In genomic region chr7:46834994-46835610, GRCm38 (mm10) we compare ENCODE assay signal across 15 mouse cellular contexts. TPM values are rescaled to one million over a fixed set of nuclear protein-coding genes. Genes with fewer than 3 reads are reported as not detected.
DNase-seq lines count a peak whose midpoint lies in the region; ATAC-seq and TF ChIP-seq lines count a peak whose summit lies in the region.
"Had no signal": no experiment of that assay in that cellular context is flagged by ENCODE, and none has a peak within 500 bp of the region (broad histone marks: within the 10 kb centered on the region; RNA-seq: fewer than 3 reads in every experiment).

No protein-coding gene starts in this region.

- peak; percentile 23 to 25 for DNase-seq in cerebellum, postnatal 10 days
- no peak for DNase-seq in cerebellum, postnatal 25 days
- DNase-seq in kidney, adult 18-20 months: no peak
- peak; percentile 47 for DNase-seq in brain, embryonic 14.5 days (ENCODE audit: low read depth)
- no peak for DNase-seq in spleen, adult 18-20 months
- DNase-seq in liver, postnatal 0 days: no peak
- DNase-seq: cerebellum, adult 2 months; gastrocnemius, postnatal 14 days; liver had no signal

- H3K4me2 ChIP-seq in kidney, embryonic 15.5 days: no peak overlapping the region
- H3K4me2 ChIP-seq in intestine, postnatal 0 days (replicated peaks; ENCODE audit: low read depth): no peak overlapping the region
- no peak overlapping the region for H3K4me2 ChIP-seq in liver, postnatal 0 days (ENCODE audit: low read depth, low read length)
- H3K4me2 ChIP-seq: heart, embryonic 15.5 days had no signal

- TF ChIP-seq CTCF in brain, embryonic 14.5 days (IDR thresholded peaks at IDR 0.05; ENCODE audit: borderline replicate concordance, extremely low read depth, insufficient read depth, insufficient read length): no peak
- TF ChIP-seq CTCF in intestine, postnatal 0 days (IDR thresholded peaks at IDR 0.05; ENCODE audit: low read depth): no peak
- TF ChIP-seq CTCF in liver, postnatal 0 days (IDR thresholded peaks at IDR 0.05; ENCODE audit: low read depth): no peak

- no peaks in the 10 kb centered on the region for H3K27me3 ChIP-seq in kidney, embryonic 15.5 days
- no peaks in the 10 kb centered on the region for H3K27me3 ChIP-seq in intestine, postnatal 0 days (replicated peaks; ENCODE audit: control insufficient read depth, insufficient read depth, low read length)
- no peaks in the 10 kb centered on the region for H3K27me3 ChIP-seq in liver, postnatal 0 days (ENCODE audit: insufficient read depth, low read length)
- H3K27me3 ChIP-seq: heart, embryonic 15.5 days had no signal

- no peak overlapping the region for H3K9ac ChIP-seq in kidney, embryonic 15.5 days
- H3K9ac ChIP-seq in intestine, postnatal 0 days (ENCODE audit: low read depth, low read length): no peak overlapping the region
- H3K9ac ChIP-seq in liver, postnatal 0 days (replicated peaks): no peak overlapping the region
- H3K9ac ChIP-seq: heart, embryonic 15.5 days had no signal

- H3K36me3 ChIP-seq in kidney, embryonic 15.5 days: no peaks in the 10 kb centered on the region
- no peaks in the 10 kb centered on the region for H3K36me3 ChIP-seq in intestine, postnatal 0 days (ENCODE audit: control insufficient read depth, insufficient read depth)
- no peaks in the 10 kb centered on the region for H3K36me3 ChIP-seq in liver, postnatal 0 days (replicated peaks; ENCODE audit: insufficient read depth, low read length)
- H3K36me3 ChIP-seq: heart, embryonic 15.5 days had no signal

- H3K9me3 ChIP-seq in kidney, embryonic 15.5 days (replicated peaks): no peaks in the 10 kb centered on the region
- H3K9me3 ChIP-seq in intestine, postnatal 0 days (ENCODE audit: control insufficient read depth): no peaks in the 10 kb centered on the region
- no peaks in the 10 kb centered on the region for H3K9me3 ChIP-seq in liver, postnatal 0 days (ENCODE audit: low read length)
- H3K9me3 ChIP-seq: heart, embryonic 15.5 days had no signal

- whole genome bisulfite sequencing in kidney, embryonic 15.5 days: 42% methylated on average over 12 of the region's 14 CpGs
- 63% methylated on average over 14 of the region's 14 CpGs for WGBS in intestine, postnatal 0 days
- 77% methylated on average over 13 of the region's 14 CpGs for WGBS in liver, postnatal 0 days (ENCODE audit: insufficient replicate concordance)

- H3K27ac ChIP-seq in kidney, embryonic 15.5 days: 0 out of 2 replicates have a peak overlapping the region, but pooled peaks have one; percentile 2
- peak overlapping the region; percentile 46 for H3K27ac ChIP-seq in intestine, postnatal 0 days (ENCODE audit: low read depth, low read length)
- H3K27ac ChIP-seq in liver, postnatal 0 days (ENCODE audit: low read depth): no peak overlapping the region
- H3K27ac ChIP-seq: heart, embryonic 15.5 days had no signal

- ATAC-seq in kidney, embryonic 15.5 days (replicated peaks; ENCODE audit: low FRiP score): no peak
- ATAC-seq in intestine, postnatal 0 days: no peak
- no peak for ATAC-seq in liver, postnatal 0 days
- ATAC-seq: lung, postnatal 0 days had no signal

- no peak for TF ChIP-seq POLR2A in brain, embryonic 14.5 days (IDR thresholded peaks at IDR 0.05; ENCODE audit: borderline replicate concordance, extremely low read depth, insufficient read depth, insufficient read length, poor library complexity, severe bottlenecking)

- TF ChIP-seq EP300 in liver, postnatal 0 days (IDR thresholded peaks at IDR 0.05; ENCODE audit: low read depth): no peak

- no peak overlapping the region for H3K4me3 ChIP-seq in kidney, embryonic 15.5 days (replicated peaks)
- no peak overlapping the region for H3K4me3 ChIP-seq in intestine, postnatal 0 days (ENCODE audit: low read depth, low read length)
- H3K4me3 ChIP-seq in liver, postnatal 0 days (ENCODE audit: low read depth, low read length): no peak overlapping the region
- H3K4me3 ChIP-seq: erythroblast, embryonic 14.5 days; heart, embryonic 15.5 days had no signal

- peaks cover 52% of the 10 kb centered on the region for H3K4me1 ChIP-seq in kidney, embryonic 15.5 days
- H3K4me1 ChIP-seq in intestine, postnatal 0 days (replicated peaks; ENCODE audit: control insufficient read depth, insufficient read depth, low read length): peaks cover 14% of the 10 kb centered on the region; the same call in 1 of the 2 replicates
- peaks cover 62% of the 10 kb centered on the region for H3K4me1 ChIP-seq in liver, postnatal 0 days (ENCODE audit: insufficient read depth)

RNA-seq across cellular contexts. Expression of gene Ldha, which starts 6.2 kb away (rescaled TPM):
- polyA plus RNA-seq in kidney, embryonic 15.5 days (2015; fragmentation: Nextera tagmentation; extraction: Ambion mirVana): 1,596 and 1,620 TPM in 2 replicates
- 286 and 288 TPM in 2 replicates for polyA plus RNA-seq in brain, embryonic 14.5 days (2012; rRNA removed)
- polyA plus RNA-seq in intestine, postnatal 0 days (2015; fragmentation: Nextera tagmentation; extraction: Ambion mirVana): 1,258 and 1,338 TPM in 2 replicates
- polyA plus RNA-seq in liver, postnatal 0 days (2015; fragmentation: Nextera tagmentation; extraction: Ambion mirVana): 1,729 and 1,988 TPM in 2 replicates

RNA-seq across cellular contexts. Expression of gene Ldhc, which starts 25.9 kb away (rescaled TPM):
- polyA plus RNA-seq in kidney, embryonic 15.5 days (2015; fragmentation: Nextera tagmentation; extraction: Ambion mirVana): 0.12 TPM in 1 of 2 replicates, not detected in the other
- 0.16 and 0.20 TPM in 2 replicates for polyA plus RNA-seq in brain, embryonic 14.5 days (2012; rRNA removed)
- polyA plus RNA-seq in intestine, postnatal 0 days (2015; fragmentation: Nextera tagmentation; extraction: Ambion mirVana): not detected in 2 replicates
- 0.07 and 0.23 TPM in 2 replicates for polyA plus RNA-seq in liver, postnatal 0 days (2015; fragmentation: Nextera tagmentation; extraction: Ambion mirVana)
- polyA plus RNA-seq: cerebellum, adult 2 months; heart, embryonic 15.5 days; spleen, adult 2 months had no signal

RNA-seq across cellular contexts. Expression of gene Gtf2h1, which starts 39.2 kb away (rescaled TPM):
- polyA plus RNA-seq in kidney, embryonic 15.5 days (2015; fragmentation: Nextera tagmentation; extraction: Ambion mirVana): 42.3 and 43.8 TPM in 2 replicates
- polyA plus RNA-seq in brain, embryonic 14.5 days (2012; rRNA removed): 28.7 and 29.0 TPM in 2 replicates
- 51.3 and 52.7 TPM in 2 replicates for polyA plus RNA-seq in intestine, postnatal 0 days (2015; fragmentation: Nextera tagmentation; extraction: Ambion mirVana)
- 18.8 TPM in 2 replicates for polyA plus RNA-seq in liver, postnatal 0 days (2015; fragmentation: Nextera tagmentation; extraction: Ambion mirVana)

RNA-seq across cellular contexts. Expression of gene Hps5, which starts 39.2 kb away (rescaled TPM):
- 27.7 and 31.5 TPM in 2 replicates for polyA plus RNA-seq in kidney, embryonic 15.5 days (2015; fragmentation: Nextera tagmentation; extraction: Ambion mirVana)
- 22.6 and 24.6 TPM in 2 replicates for polyA plus RNA-seq in brain, embryonic 14.5 days (2012; rRNA removed)
- polyA plus RNA-seq in intestine, postnatal 0 days (2015; fragmentation: Nextera tagmentation; extraction: Ambion mirVana): 13.9 and 14.7 TPM in 2 replicates
- 3.3 and 3.6 TPM in 2 replicates for polyA plus RNA-seq in liver, postnatal 0 days (2015; fragmentation: Nextera tagmentation; extraction: Ambion mirVana)

Comparison
In these comparisons a context has a peak if more than half of its experiments do, and no peak if none do; other contexts are left out.
1. DNase-seq: peak in cerebellum, postnatal 10 days (2 of 2) and brain, embryonic 14.5 days (single experiment); none in cerebellum, postnatal 25 days (0 of 2), kidney, adult 18-20 months (single experiment), spleen, adult 18-20 months (0 of 2) and liver, postnatal 0 days (single experiment).